Mouse (Mus musculus): ENCODE measurements around the gene Tdp1. TPM values are rescaled to one million over a fixed set of nuclear protein-coding genes. Genes with fewer than 3 reads are reported as not detected.
"Not testable (repeated sequence)": the region's sequence is repeated elsewhere in the genome, so short reads cannot be mapped to it uniquely, and the experiment has no call there.

Gene Tdp1
- total RNA-seq, 2 experiments from 2014 or later, result 29.0 to 30.4 TPM

GRCm38 (mm10) chr12:99942441-99942840, 58.1 kb downstream of the Tdp1 start:
- DNase-seq (ENCODE audit: low spot score in 2 of 2), result no peak

GRCm38 (mm10) chr12:99952928-99953327, 68.6 kb downstream of the Tdp1 start:
- DNase-seq (ENCODE audit: low spot score in 2 of 2), result peak; percentile 67 to 74

- DNase-seq (ENCODE audit: low spot score in 2 of 2), result no peak
Measured at GRCm38 (mm10) chr12:99956411-99956810, 72.1 kb downstream of the Tdp1 start.

GRCm38 (mm10) chr12:99958068-99959060, 74.0 kb downstream of the Tdp1 start:
- DNase-seq (ENCODE audit: low spot score in 2 of 2), result peak in 1 of 2 experiments; percentile 53

GRCm38 (mm10) chr12:99959291-99959690, 75.0 kb downstream of the Tdp1 start:
- no peak for DNase-seq (ENCODE audit: low spot score in 2 of 2)

GRCm38 (mm10) chr12:99959930-99960329, 75.6 kb downstream of the Tdp1 start:
- no peak for DNase-seq (ENCODE audit: low spot score in 2 of 2)

- DNase-seq (ENCODE audit: low spot score in 2 of 2), result no peak
Measured at GRCm38 (mm10) chr12:99960675-99961074, 76.4 kb downstream of the Tdp1 start.

- peak; percentile 69 for DNase-seq (ENCODE audit: low spot score in 2 of 2)
Measured at GRCm38 (mm10) chr12:99964301-99965202, 80.2 kb downstream of the Tdp1 start, which contains the start of gene Kcnk13. TSS of gene Kcnk13 (plus strand) at chr12:99964499.

- peak in 1 of 2 experiments; percentile 26 for DNase-seq (ENCODE audit: low spot score in 2 of 2)
Measured at GRCm38 (mm10) chr12:99965203-99966115, 81.1 kb downstream of the Tdp1 start.

GRCm38 (mm10) chr12:99966116-99966770, 81.9 kb downstream of the Tdp1 start:
- DNase-seq (ENCODE audit: low spot score in 2 of 2), result peak in 1 of 2 experiments; percentile 18

GRCm38 (mm10) chr12:99966881-99967363, 82.6 kb downstream of the Tdp1 start:
- DNase-seq (ENCODE audit: low spot score in 2 of 2), result peak in 1 of 2 experiments; percentile 19

GRCm38 (mm10) chr12:99969906-99970305, 85.6 kb downstream of the Tdp1 start:
- no peak for DNase-seq (ENCODE audit: low spot score in 2 of 2)

- not testable (repeated sequence) for DNase-seq (ENCODE audit: low spot score in 2 of 2)
Measured at GRCm38 (mm10) chr12:99971205-99971894, 87.0 kb downstream of the Tdp1 start.

- no peak for DNase-seq (ENCODE audit: low spot score in 2 of 2)
Measured at GRCm38 (mm10) chr12:99972825-99973224, 88.5 kb downstream of the Tdp1 start.

- no peak for DNase-seq (ENCODE audit: low spot score in 2 of 2)
Measured at GRCm38 (mm10) chr12:99973659-99974058, 89.3 kb downstream of the Tdp1 start.

GRCm38 (mm10) chr12:99979541-99979940, 95.2 kb downstream of the Tdp1 start:
- DNase-seq (ENCODE audit: low spot score in 2 of 2), result no peak

- DNase-seq (ENCODE audit: low spot score in 2 of 2), result no peak
Measured at GRCm38 (mm10) chr12:99986797-99987196, 102.5 kb downstream of the Tdp1 start.

GRCm38 (mm10) chr12:99988144-99988543, 103.8 kb downstream of the Tdp1 start:
- no peak for DNase-seq (ENCODE audit: low spot score in 2 of 2)

GRCm38 (mm10) chr12:99992362-99992862, 108.1 kb downstream of the Tdp1 start:
- DNase-seq (ENCODE audit: low spot score in 2 of 2), result no peak

All from layer of hippocampus, postnatal 14 days (tissue).